Mouse (Mus musculus) spleen, postnatal 4 days (tissue): ENCODE results near the gene H2-Aa.

ENCODE experiments used
- DNase-seq, 2 experiments: peaks; one replicate each; pipeline ENCODE4 v3.0.0; 2022; ENCODE audit warnings: low spot score in 2 of 2

Gene H2-Aa

GRCm38 (mm10) chr17:34300071-34300470 is 12.4 kb upstream of the H2-Aa start:
- DNase-seq: no peak

DNA sequence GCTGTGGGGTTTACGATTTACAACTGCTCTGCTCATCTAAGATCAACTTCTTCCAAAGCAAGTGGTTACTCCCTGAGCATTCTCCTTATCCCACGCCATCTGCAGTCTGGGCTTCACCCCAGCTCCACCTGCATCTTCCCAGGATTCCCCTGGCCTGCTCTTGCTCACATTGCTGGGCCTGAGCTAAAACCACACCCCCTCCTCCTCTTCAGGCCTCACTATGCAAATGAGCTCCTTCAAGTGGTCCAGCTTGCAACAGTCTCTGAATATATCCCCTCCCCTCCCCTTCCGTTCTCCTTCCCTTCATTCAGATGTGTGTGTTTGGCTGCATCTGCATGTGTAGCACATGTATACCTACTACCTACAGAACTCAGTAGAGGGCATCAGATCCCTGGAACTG is 11.7 kb upstream of the H2-Aa start:
- no peak for DNase-seq

DNA sequence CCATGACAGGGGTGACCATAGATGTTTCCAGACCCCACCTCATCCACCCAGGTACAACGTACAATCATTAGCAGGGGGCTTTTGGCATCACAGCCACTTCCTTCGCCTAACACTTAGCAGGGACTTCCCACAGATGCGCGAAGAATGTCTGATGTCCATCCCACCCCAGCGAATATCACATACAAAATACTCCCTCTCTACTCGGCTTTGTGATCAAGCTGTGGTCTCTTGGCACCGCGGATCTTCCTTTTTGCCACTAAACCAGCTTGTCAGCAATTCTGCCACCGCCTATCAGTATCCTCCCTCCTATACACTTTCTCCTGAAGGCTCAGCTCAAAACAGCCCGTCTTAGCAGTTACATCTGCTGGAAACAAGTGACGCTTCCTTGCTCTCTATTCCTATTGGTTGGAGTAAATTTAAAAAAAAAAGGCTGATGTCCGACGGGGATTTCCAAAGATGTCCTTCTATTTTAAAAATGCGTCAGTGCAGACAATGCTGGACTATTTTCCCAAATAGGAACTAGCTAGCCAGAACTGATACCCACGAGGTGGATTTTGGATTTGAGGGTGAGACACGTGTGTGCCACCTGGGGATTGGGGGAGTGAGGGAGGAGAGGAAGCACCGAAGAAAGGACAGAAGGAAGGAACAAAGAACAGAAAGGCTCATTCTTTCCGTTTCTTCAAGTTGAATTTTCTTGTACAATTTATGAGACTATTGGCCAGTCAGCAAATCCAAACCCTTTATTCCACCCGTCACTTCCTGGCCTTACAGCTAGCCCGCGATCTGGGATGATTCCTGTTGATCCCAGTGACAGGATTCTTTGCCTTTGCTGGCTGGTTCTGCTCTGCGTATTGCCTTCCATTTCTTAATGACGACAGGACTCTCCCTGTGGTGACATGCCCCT is 8.5 kb upstream of the H2-Aa start:
- DNase-seq: peak in 1 of 2 experiments; percentile 32

DNA sequence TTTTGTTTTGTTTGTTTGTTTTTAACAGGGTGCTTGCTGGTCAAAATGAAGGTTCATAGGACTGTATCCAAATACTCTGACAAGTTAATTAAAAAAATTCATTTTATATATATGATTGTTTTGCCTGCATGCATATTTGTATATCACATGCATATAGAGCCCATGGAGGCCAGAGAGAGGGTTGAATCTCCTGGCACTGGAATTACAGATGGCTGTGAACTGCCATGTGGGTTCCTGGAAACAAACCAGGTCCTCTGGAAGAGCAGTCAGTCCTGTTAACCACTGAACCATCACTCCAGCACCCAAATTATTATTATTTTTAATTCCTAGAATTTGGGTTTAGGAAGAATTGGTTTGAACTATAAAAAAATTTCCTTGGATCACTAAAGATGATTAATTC is 7.7 kb upstream of the H2-Aa start:
- DNase-seq: no peak

DNA sequence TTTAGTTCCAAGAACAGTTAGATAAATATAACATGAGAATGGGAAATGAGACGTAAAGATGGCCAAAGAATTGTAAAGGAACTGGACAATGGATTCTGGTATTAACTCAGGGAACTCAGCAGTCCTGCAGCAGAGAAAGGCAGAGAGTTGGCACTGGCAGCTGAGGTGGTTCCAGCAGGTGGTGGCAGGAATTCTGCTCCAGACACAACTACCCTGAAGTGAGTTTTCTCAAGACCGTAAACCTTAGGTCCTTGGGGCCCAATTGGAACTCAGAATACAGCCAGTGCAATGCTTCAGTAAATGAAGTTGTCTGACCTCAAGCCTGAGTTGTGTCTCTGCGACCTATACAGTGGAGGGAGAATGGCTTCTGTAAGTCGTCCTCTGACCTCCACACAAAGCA is 6.6 kb upstream of the H2-Aa start:
- DNase-seq: no peak

- DNase-seq: peak in 1 of 2 experiments; percentile 37
These were observed 5.9 kb upstream of the H2-Aa start for GRCm38 (mm10) chr17:34293533-34293932.

- DNase-seq: no peak
These were observed 4.9 kb upstream of the H2-Aa start for GRCm38 (mm10) chr17:34292570-34292969.

DNA sequence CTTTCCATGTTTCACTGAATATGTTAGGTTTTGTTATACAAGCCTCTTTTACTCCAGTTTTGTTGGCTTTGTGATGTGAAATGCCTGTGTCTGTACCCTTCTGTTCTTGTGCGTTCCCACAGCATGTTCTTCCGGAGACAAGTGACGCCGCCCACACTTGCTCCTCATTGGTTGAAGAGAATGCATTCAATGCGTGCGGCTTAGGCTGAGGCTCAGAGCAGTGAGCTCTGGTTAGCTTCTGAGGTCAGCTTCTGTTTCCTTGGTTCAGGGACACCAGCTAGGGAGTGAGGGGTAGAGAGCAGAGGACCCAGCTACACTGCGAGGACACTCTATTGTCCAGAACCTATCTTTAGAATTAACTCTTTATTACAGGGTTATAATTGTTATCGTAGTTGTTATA is 4.0 kb upstream of the H2-Aa start:
- DNase-seq: peak; percentile 74 to 86

- DNase-seq: no peak
These were observed 508 bp upstream of the H2-Aa start for GRCm38 (mm10) chr17:34288131-34288530.

DNA sequence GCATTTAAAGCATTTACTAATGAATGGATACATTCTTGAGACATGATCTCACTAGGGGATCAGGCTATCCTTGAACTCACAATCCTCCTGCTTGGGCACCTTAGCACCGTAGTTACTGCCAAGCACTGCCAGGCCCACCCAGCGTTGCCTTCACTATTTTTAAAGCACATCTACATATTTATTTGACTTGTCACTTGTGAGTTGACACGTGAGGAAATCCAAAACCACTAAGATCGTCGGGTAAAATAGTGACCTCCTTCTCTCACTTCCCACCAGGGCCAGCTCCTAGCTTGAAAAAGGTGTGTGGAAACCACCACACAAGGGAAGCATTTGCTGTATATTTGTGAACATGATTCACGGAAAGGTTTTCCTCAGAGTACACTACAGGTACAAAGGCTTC is 624 bp downstream of the H2-Aa start:
- no peak for DNase-seq

GRCm38 (mm10) chr17:34286501-34286900 is 1.1 kb downstream of the H2-Aa start:
- DNase-seq: no peak

DNA sequence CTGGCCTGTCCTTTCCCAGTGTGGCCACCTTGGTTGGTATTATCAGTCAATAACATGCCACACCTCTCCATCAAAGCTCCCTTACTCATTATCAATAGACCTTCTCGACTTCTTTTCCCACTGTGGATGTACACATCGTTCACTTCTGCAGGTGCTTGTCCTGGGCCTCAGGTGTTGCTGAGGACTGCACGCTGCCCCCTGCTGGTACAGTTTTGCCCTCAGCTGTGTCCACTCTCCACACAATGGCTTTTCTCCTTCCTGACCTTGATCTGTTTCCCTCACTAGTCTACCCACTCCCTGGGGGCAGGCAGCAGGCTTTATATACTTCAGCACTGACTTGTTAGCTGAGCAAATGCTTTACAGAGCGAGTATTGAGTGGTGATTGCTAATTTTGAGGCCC is 1.8 kb downstream of the H2-Aa start:
- peak; percentile 29 to 77 for DNase-seq

- DNase-seq: no peak
These were observed 2.3 kb downstream of the H2-Aa start for GRCm38 (mm10) chr17:34285371-34285770.

DNA sequence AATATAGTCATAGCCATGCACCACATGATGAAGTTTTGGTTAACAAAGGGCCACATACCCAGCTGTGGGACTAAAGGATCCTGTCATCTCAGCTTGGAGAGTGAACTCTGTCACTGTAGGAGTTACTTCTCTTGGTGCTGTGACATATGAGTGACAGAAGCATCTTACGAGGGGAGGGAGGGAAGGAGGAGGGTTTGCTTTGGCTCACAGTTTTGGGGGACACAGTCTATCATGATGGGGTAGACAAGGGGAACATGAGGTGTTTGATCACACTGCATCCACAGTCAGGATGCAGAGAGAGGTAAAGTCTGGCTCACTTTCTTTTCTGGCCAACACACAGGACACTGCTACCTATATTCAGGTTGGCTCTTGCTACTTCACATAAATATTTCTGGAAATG is 5.8 kb downstream of the H2-Aa start:
- no peak for DNase-seq

GRCm38 (mm10) chr17:34280499-34281038 is 7.1 kb downstream of the H2-Aa start:
- no peak for DNase-seq

DNA sequence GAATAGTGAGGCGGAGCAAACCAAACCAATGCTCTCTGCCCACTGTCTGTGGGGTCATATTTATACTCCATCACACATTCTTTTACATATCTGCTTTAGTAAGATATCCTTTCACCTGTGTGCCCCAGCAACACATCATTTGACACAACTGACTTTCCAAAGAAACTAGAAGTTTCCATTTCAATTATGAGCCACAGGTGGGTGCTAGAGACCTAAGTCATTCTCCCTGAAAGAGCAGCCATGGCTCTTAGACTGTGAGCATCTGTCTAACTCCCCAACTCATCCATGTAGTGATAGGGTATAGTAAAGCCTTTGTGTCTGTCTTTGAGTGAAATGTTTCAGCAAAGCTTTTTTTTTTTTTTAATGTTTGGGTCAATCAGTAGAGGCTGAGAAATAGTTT is 15.5 kb downstream of the H2-Aa start:
- DNase-seq: no peak

DNA sequence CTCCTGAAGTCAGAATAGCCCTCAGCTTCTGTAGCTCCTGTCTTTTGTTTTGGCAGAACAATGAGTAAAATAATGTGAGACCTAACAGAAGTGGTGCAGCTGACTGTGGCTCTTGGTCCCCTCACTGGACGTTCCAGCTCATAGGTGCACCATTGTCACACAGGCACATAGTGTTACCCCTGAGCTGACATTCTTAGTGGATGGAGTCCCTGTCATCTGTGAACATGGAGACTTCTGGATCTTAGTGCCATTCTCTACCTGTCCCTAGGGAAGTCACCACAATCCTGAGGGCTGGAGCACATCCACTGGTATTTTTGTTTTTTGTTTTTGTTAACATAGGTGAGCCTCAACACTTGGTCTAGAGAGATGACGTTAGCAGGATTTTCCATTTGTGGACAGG is 16.7 kb downstream of the H2-Aa start:
- no peak for DNase-seq

DNA sequence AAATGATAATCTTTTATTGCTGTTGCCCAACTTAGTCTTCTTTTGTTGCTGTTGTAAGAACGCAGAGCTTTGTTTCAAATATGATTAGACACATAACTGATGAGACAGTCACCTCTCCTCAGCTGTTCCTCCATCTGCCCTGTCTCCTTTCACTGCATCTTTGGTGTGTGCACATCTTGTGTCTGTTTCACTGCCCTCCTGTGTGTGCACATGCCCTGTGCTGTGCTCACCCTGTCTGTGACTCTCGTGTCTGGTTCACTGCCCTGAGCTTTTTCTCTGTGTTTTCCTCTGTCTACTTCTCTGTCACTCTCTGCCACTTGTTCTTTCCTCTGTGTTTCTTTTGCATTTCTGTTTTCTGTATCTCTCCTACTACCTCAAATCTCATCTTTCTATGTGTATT is 17.4 kb downstream of the H2-Aa start:
- DNase-seq: no peak

- DNase-seq: no peak
These were observed 17.8 kb downstream of the H2-Aa start for GRCm38 (mm10) chr17:34269817-34270216.

DNA sequence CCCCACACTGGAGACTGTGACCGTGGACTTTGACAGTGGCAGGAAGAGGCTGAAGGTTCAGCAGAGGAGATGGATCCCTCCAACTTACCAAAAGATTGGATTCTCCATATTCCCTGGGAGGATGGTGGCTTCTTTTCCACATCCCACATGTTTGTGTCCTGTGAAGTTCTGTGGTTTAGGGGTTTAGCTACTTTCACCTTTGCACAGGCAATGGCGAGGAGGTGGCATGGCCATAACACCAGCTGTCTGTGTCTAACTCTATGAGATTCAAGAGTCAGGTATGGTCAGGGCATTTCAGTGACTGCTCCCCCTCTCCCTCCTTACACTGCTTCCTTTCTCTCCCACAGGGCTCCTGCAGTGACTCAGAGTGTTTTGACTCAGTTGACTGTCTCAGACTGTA is 18.9 kb downstream of the H2-Aa start:
- no peak for DNase-seq

GRCm38 (mm10) chr17:34268262-34268661 is 19.4 kb downstream of the H2-Aa start:
- no peak for DNase-seq

GRCm38 (mm10) chr17:34264452-34265351 is 22.9 kb downstream of the H2-Aa start:
- DNase-seq: peak in 1 of 2 experiments; percentile 33
